In genomic region chr4:10875407-10875806, GRCm38 (mm10) we compare ENCODE assay signal across 8 mouse cellular contexts. TPM values are rescaled to one million over a fixed set of nuclear protein-coding genes. Genes with fewer than 3 reads are reported as not detected.
DNase-seq lines count a peak whose midpoint lies in the region; ATAC-seq and TF ChIP-seq lines count a peak whose summit lies in the region.

No protein-coding gene starts in this region.

- H3K9me3 ChIP-seq in forebrain, embryonic 10.5 days = no peaks in the 10 kb centered on the region
- H3K9me3 ChIP-seq in liver, postnatal 0 days (ENCODE audit: low read length) = no peaks in the 10 kb centered on the region

- H3K4me3 ChIP-seq in lung, adult 2 months (replicated peaks; ENCODE audit: extremely low read depth, low read depth, low read length) = peak overlapping the region; percentile 19
- H3K4me3 ChIP-seq in forebrain, embryonic 10.5 days = peak overlapping the region; percentile 64
- peak overlapping the region; percentile 29 for H3K4me3 ChIP-seq in kidney, adult 2 months (ENCODE audit: insufficient read depth, low read depth, low read length)
- H3K4me3 ChIP-seq in liver, postnatal 0 days (ENCODE audit: low read depth, low read length) = peak overlapping the region; percentile 95

- H3K36me3 ChIP-seq in forebrain, embryonic 10.5 days (replicated peaks) = peaks cover 18% of the 10 kb centered on the region
- no peaks in the 10 kb centered on the region for H3K36me3 ChIP-seq in kidney, adult 2 months (ENCODE audit: control insufficient read depth, insufficient read depth, low read length)
- no peaks in the 10 kb centered on the region for H3K36me3 ChIP-seq in liver, postnatal 0 days (replicated peaks; ENCODE audit: insufficient read depth, low read length)

- peaks cover 4% of the 10 kb centered on the region for H3K4me1 ChIP-seq in lung, adult 2 months (ENCODE audit: control insufficient read depth, insufficient read depth, low read length)
- peaks cover 15% of the 10 kb centered on the region for H3K4me1 ChIP-seq in forebrain, embryonic 10.5 days
- H3K4me1 ChIP-seq in kidney, adult 2 months (ENCODE audit: control insufficient read depth, insufficient read depth, low read length) = peaks cover 5% of the 10 kb centered on the region; the same call in 1 of the 2 replicates
- peaks cover 7% of the 10 kb centered on the region for H3K4me1 ChIP-seq in liver, postnatal 0 days (ENCODE audit: insufficient read depth)

- H3K4me2 ChIP-seq in liver, postnatal 0 days (ENCODE audit: low read depth, low read length) = peak overlapping the region; percentile 82

- H3K9ac ChIP-seq in liver, postnatal 0 days (replicated peaks) = peak overlapping the region; percentile 94

- no peak for TF ChIP-seq POLR2A in lung, adult 2 months (IDR thresholded peaks at IDR 0.05; ENCODE audit: borderline replicate concordance, extremely low read depth, low read depth, low read length)
- no peak for TF ChIP-seq POLR2A in kidney, adult 2 months (IDR thresholded peaks at IDR 0.05; ENCODE audit: low read depth, low read length)

- ATAC-seq in liver, postnatal 0 days = no peak

- no peak for DNase-seq in lung, adult 2 months
- DNase-seq in lung, postnatal 14 days = no peak
- DNase-seq in adrenal gland, postnatal 25 days = peak; percentile 35
- DNase-seq in forebrain, embryonic 10.5 days (ENCODE audit: extremely low spot score, low spot score) = no peak
- DNase-seq in kidney, adult 2 months = peak; percentile 23
- peak; percentile 26 for DNase-seq in liver, postnatal 0 days
- peak; percentile 40 to 45 for DNase-seq in right cerebral cortex, postnatal 10 days (ENCODE audit: low spot score in 2 of 2)
- DNase-seq in gastrocnemius, adult 18-20 months (ENCODE audit: low spot score) = no peak

- no peak for TF ChIP-seq EP300 in liver, postnatal 0 days (IDR thresholded peaks at IDR 0.05; ENCODE audit: low read depth)

- no peak for TF ChIP-seq CTCF in lung, adult 2 months (IDR thresholded peaks at IDR 0.05; ENCODE audit: insufficient read depth, low read length)
- no peak for TF ChIP-seq CTCF in kidney, adult 2 months (conservative IDR thresholded peaks at IDR 0.05; ENCODE audit: insufficient read depth, insufficient read length, low read depth, low read length)
- TF ChIP-seq CTCF in liver, postnatal 0 days (IDR thresholded peaks at IDR 0.05; ENCODE audit: low read depth) = no peak

- peak overlapping the region; percentile 96 for H3K27ac ChIP-seq in forebrain, embryonic 10.5 days
- H3K27ac ChIP-seq in kidney, adult 2 months (ENCODE audit: insufficient read depth, low read depth, low read length) = no peak overlapping the region
- no peak overlapping the region for H3K27ac ChIP-seq in liver, postnatal 0 days (ENCODE audit: low read depth)

- no peaks in the 10 kb centered on the region for H3K27me3 ChIP-seq in forebrain, embryonic 10.5 days (ENCODE audit: poor library complexity, severe bottlenecking)
- no peaks in the 10 kb centered on the region; the same call in 1 of the 2 replicates for H3K27me3 ChIP-seq in kidney, adult 2 months (replicated peaks; ENCODE audit: control insufficient read depth, insufficient read depth, low read length)
- no peaks in the 10 kb centered on the region for H3K27me3 ChIP-seq in liver, postnatal 0 days (ENCODE audit: insufficient read depth, low read length)

RNA-seq across cellular contexts. Expression of gene 2610301B20Rik, which starts 1.1 kb away (rescaled TPM):
- polyA plus RNA-seq in lung, adult 2 months (2012; rRNA removed) = 5.5 and 7.3 TPM in 2 replicates
- 18.5 and 22.0 TPM in 2 replicates for total RNA-seq in adrenal gland, postnatal 25 days (2021)
- polyA plus RNA-seq in forebrain, embryonic 10.5 days (2016; fragmentation: Nextera tagmentation; extraction: Ambion mirVana) = 40.9 and 41.8 TPM in 2 replicates
- 5.3 and 7.0 TPM in 2 replicates for polyA plus RNA-seq in kidney, adult 2 months (2012; rRNA removed)
- polyA plus RNA-seq in liver, postnatal 0 days (2015; fragmentation: Nextera tagmentation; extraction: Ambion mirVana) = 5.9 and 6.1 TPM in 2 replicates
- total RNA-seq in gastrocnemius, adult 18-20 months (2021) = 1 to 10 TPM; 3.3 to 4.3 TPM

Comparison
In these comparisons a context has a peak if more than half of its experiments do, and no peak if none do; other contexts are left out.
1. DNase-seq: peak in adrenal gland, postnatal 25 days (single experiment), kidney, adult 2 months (single experiment), liver, postnatal 0 days (single experiment) and right cerebral cortex, postnatal 10 days (2 of 2); none in lung, adult 2 months (single experiment), lung, postnatal 14 days (single experiment), forebrain, embryonic 10.5 days (single experiment) and gastrocnemius, adult 18-20 months (single experiment).
2. H3K4me3 ChIP-seq: peak in every context shown above with its lines; median percentile 95 in liver, postnatal 0 days; 64 in forebrain, embryonic 10.5 days; 29 in kidney, adult 2 months; 19 in lung, adult 2 months.